Mouse (Mus musculus): Measurements from ENCODE around the gene Znhit1. TPM values are rescaled to one million over a fixed set of nuclear protein-coding genes. Genes with fewer than 3 reads are reported as not detected.

Gene Znhit1
- polyA plus RNA-seq, 1 experiment from 2014 or later: 76.6 TPM

DNA sequence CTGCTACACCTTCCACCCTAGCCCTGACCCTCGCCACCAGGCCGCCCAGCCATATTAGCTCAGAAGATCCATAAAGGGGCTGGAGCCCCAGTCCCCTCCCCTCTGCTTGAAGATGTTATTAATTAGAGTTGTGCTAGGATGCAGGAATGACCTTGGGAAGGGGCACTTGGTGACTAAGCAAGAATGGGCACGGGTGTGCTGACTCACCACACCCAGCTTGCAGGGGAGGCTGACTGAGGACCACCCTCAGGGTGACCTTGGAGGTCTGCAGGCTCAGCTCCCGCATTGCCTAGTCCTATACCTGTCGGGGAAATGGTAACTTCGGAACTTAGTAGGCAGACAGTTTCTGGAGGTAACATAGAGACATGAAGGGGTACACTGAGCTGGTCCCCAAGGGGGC is 53.9 kb downstream of the Znhit1 start:
- H3K4me2 ChIP-seq (ENCODE audit: low read depth, low read length): no peak overlapping the region
- 89% methylated on average over 5 of the region's 6 CpGs for WGBS
- ATAC-seq (ENCODE audit: low read depth) (no peak), DNase-seq (ENCODE audit: low spot score) (no peak)
- no peak overlapping the region for H3K9ac ChIP-seq (ENCODE audit: low read depth, low read length)
- no peaks in the 10 kb centered on the region for H3K4me1 ChIP-seq (ENCODE audit: control insufficient read depth, insufficient read depth, low read length)
- H3K27me3 ChIP-seq (replicated peaks; ENCODE audit: control insufficient read depth, insufficient read depth, low read length): no peaks in the 10 kb centered on the region
- no peak overlapping the region for H3K4me3 ChIP-seq (ENCODE audit: low read depth, low read length)
- no peaks in the 10 kb centered on the region for H3K9me3 ChIP-seq (ENCODE audit: control insufficient read depth, low read length)
- 0 out of 2 replicates have a peak, but pooled peaks cover 3% of the 10 kb centered on the region for H3K36me3 ChIP-seq (ENCODE audit: control insufficient read depth, insufficient read depth, low read length)
- no peak overlapping the region for H3K27ac ChIP-seq (replicated peaks; ENCODE audit: low read depth, low read length)

DNA sequence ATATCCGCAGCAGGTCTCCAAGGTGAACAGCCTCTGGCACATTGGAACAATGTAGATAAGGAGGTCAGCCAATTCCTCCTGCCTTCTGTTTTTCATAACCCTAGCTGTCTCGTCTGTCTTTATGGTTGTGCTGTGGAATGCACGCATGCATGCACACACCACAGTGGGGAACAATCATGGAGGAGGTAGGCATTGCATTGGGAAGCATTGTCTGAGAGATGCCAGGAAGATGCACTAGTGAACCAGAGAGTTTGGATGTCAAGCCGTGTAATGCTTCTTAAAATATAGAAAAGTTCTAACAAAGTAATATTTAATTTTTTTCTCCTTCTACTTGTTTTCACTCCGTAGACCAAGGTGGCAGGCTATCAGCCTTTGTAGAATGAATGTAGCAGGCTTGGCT is 54.9 kb downstream of the Znhit1 start:
- ATAC-seq (ENCODE audit: low read depth) (no peak), DNase-seq (ENCODE audit: low spot score) (no peak)
- Histone ChIP-seq H3K27ac (replicated peaks; ENCODE audit: low read depth, low read length) (no peak overlapping the region), H3K9ac (ENCODE audit: low read depth, low read length) (no peak overlapping the region), H3K27me3 (replicated peaks; ENCODE audit: control insufficient read depth, insufficient read depth, low read length) (no peaks in the 10 kb centered on the region), H3K4me2 (ENCODE audit: low read depth, low read length) (no peak overlapping the region), H3K4me3 (ENCODE audit: low read depth, low read length) (no peak overlapping the region), H3K4me1 (ENCODE audit: control insufficient read depth, insufficient read depth, low read length) (no peaks in the 10 kb centered on the region), H3K9me3 (ENCODE audit: control insufficient read depth, low read length) (no peaks in the 10 kb centered on the region), H3K36me3 (ENCODE audit: control insufficient read depth, insufficient read depth, low read length) (0 out of 2 replicates have a peak, but pooled peaks cover 3% of the 10 kb centered on the region)
- WGBS: 77% methylated on average over 5 of the region's 5 CpGs

MicroRNAs encoded within 50 kb of the gene (microRNA counts, 519-probe panel; counts per million panel counts)
- microRNA mmu-miR-702: 19.3 counts per million

Small RNA genes lying within 50 kb of the gene (microRNA-seq; reads per million reads assigned to microRNA genes)
- 45.3 reads per million, percentile 43 among the genes with 10 or more reads in this experiment for gene Mir702 (ENCODE audit: borderline number of aligned reads)

Other genes with a start within 250 kb of the Znhit1 start
- 92.5 and 125 TPM in 2 replicates for gene Col26a1, start 104.8 kb downstream of the Znhit1 start, polyA plus RNA-seq (2014; fragmentation: Nextera tagmentation; extraction: Ambion mirVana)
- 73.8 and 93.3 TPM in 2 replicates for gene Ift22, start 79.9 kb downstream of the Znhit1 start, polyA plus RNA-seq (2014; fragmentation: Nextera tagmentation; extraction: Ambion mirVana)
- gene Fis1, start 34.7 kb downstream of the Znhit1 start, polyA plus RNA-seq (2014; fragmentation: Nextera tagmentation; extraction: Ambion mirVana): 266 and 270 TPM in 2 replicates
- 0.77 and 0.97 TPM in 2 replicates for gene Cldn15, start 21.4 kb downstream of the Znhit1 start, polyA plus RNA-seq (2014; fragmentation: Nextera tagmentation; extraction: Ambion mirVana)
- gene Plod3, start 1.0 kb downstream of the Znhit1 start, polyA plus RNA-seq (2014; fragmentation: Nextera tagmentation; extraction: Ambion mirVana): 51.1 and 62.2 TPM in 2 replicates
- gene Vgf, start 38.4 kb upstream of the Znhit1 start, polyA plus RNA-seq (2014; fragmentation: Nextera tagmentation; extraction: Ambion mirVana): 0.92 and 1.3 TPM in 2 replicates
- 136 and 151 TPM in 2 replicates for gene Ap1s1, start 58.1 kb upstream of the Znhit1 start, polyA plus RNA-seq (2014; fragmentation: Nextera tagmentation; extraction: Ambion mirVana)
- 0.50 and 0.63 TPM in 2 replicates for gene Serpine1, start 84.2 kb upstream of the Znhit1 start, polyA plus RNA-seq (2014; fragmentation: Nextera tagmentation; extraction: Ambion mirVana)
- 8.8 and 8.9 TPM in 2 replicates for gene Trim56, start 128.2 kb upstream of the Znhit1 start, polyA plus RNA-seq (2014; fragmentation: Nextera tagmentation; extraction: Ambion mirVana)
- gene Muc3, start 161.3 kb upstream of the Znhit1 start, polyA plus RNA-seq (2014; fragmentation: Nextera tagmentation; extraction: Ambion mirVana): 0.14 TPM in 1 of 2 replicates, not detected in the other
- 0.14 and 0.40 TPM in 2 replicates for gene Muc3a, start 224.4 kb upstream of the Znhit1 start, polyA plus RNA-seq (2014; fragmentation: Nextera tagmentation; extraction: Ambion mirVana)